Mouse (Mus musculus) liver, embryonic 14.5 days (tissue): ENCODE data around the gene Cdc42ep2. TPM values are rescaled to one million over a fixed set of nuclear protein-coding genes. Genes with fewer than 3 reads are reported as not detected.

Experiments used
- ATAC-seq: fragments of 200-750 bp; cut with Nextera tagmentation; 2 replicates; pipeline ENCODE4 v1.8.0; 2017; ENCODE audit warnings: moderate number of reproducible peaks, mild to moderate bottlenecking, moderate library complexity; ENCODE audit not compliant: insufficient read depth
- DNase-seq, 3 experiments: peaks; one replicate each; pipeline ENCODE4 v3.0.0-alpha.2; 2012 to 2013; ENCODE audit warnings: low read depth in 3 of 3, low spot score in 3 of 3
- H3K27ac ChIP-seq: fragments of 300-500 bp; sonication (generic); 2 replicates; pipeline ENCODE4 v1.5.1; 2014; ENCODE audit warnings: moderate library complexity, mild to moderate bottlenecking, control low read depth, inconsistent platforms
- H3K27me3 ChIP-seq: fragments of 300-500 bp; sonication (generic); 2 replicates; pipeline ENCODE4 v1.6.1; 2014; ENCODE audit warnings: mild to moderate bottlenecking, low read length, moderate library complexity; ENCODE audit not compliant: control insufficient read depth, insufficient read depth
- H3K36me3 ChIP-seq: fragments of 300-500 bp; sonication (generic); replicated peaks from 2 replicates; pipeline ENCODE4 v1.6.1; 2014; ENCODE audit warnings: low read depth; ENCODE audit not compliant: control insufficient read depth, insufficient read depth
- H3K4me1 ChIP-seq, 2 experiments: fragments of 200-500 bp in 1 of 2; fragments of 300-500 bp in 1 of 2; sonication (generic) in 1 of 2; replicated peaks; 2 replicates each; pipeline ENCODE4 v1.6.1; 2012 to 2014; ENCODE audit warnings: antibody characterized with exemption in 1 of 2, inconsistent platforms in 1 of 2, low read length in 1 of 2; ENCODE audit not compliant: control insufficient read depth in 2 of 2, insufficient read depth in 2 of 2
- H3K4me2 ChIP-seq: fragments of 300-500 bp; sonication (generic); 2 replicates; pipeline ENCODE4 v1.6.1; 2014; ENCODE audit warnings: low read depth, mild to moderate bottlenecking, control low read depth, moderate library complexity
- H3K4me3 ChIP-seq, 2 experiments: fragments of 200-500 bp in 1 of 2; fragments of 300-500 bp in 1 of 2; sonication (generic) in 1 of 2; 2 replicates each; pipeline ENCODE4 v1.5.1; 2012 to 2014; ENCODE audit warnings: low read depth in 2 of 2, low read length in 2 of 2, mild to moderate bottlenecking in 2 of 2, control low read depth in 1 of 2, inconsistent platforms in 1 of 2, moderate library complexity in 1 of 2; ENCODE audit not compliant: insufficient read depth in 1 of 2
- H3K9ac ChIP-seq: fragments of 300-500 bp; sonication (generic); replicated peaks from 2 replicates; pipeline ENCODE4 v1.6.1; 2014; ENCODE audit warnings: mild to moderate bottlenecking, control low read depth, moderate library complexity
- H3K9me3 ChIP-seq: fragments of 300-500 bp; sonication (generic); 2 replicates; pipeline ENCODE4 v1.6.1; 2016; ENCODE audit warnings: low read length, mixed read lengths; ENCODE audit not compliant: control insufficient read depth
- CTCF ChIP-seq: IDR thresholded peaks from 2 replicates; pipeline ENCODE4 v1.5.1; 2016; ENCODE audit warnings: antibody characterized with exemption, low read depth, control low read depth
- EP300 ChIP-seq: IDR thresholded peaks from 2 replicates; pipeline ENCODE4 v1.6.1; 2016; ENCODE audit warnings: antibody characterized with exemption, low read depth
- WGBS: fragments of 180-500 bp; shearing (Covaris S2); extraction: QIAGEN DNeasy Blood & Tissue Kit; methylation state at CpG from one replicate; pipeline ENCODE4 v1.1.7; 2014; ENCODE audit not compliant: insufficient replicate concordance; 5-methylcytosine and 5-hydroxymethylcytosine counted together
- polyA plus RNA-seq, 2 experiments: library from polyadenylated mRNA; depleted of rRNA in 1 of 2; stranded (reverse) in 1 of 2; unstranded in 1 of 2; fragments of >200 nt; fragmentation: Nextera tagmentation in 1 of 2; extraction: Ambion mirVana in 1 of 2; gene quantifications; 2 replicates each; pipeline versions ENCODE4 v1.2.1 to v1.2.3; 2012 to 2014

Cdc42ep2 gene
- polyA plus RNA-seq, 2 experiments, result 2.1 to 2.2 TPM

DNA sequence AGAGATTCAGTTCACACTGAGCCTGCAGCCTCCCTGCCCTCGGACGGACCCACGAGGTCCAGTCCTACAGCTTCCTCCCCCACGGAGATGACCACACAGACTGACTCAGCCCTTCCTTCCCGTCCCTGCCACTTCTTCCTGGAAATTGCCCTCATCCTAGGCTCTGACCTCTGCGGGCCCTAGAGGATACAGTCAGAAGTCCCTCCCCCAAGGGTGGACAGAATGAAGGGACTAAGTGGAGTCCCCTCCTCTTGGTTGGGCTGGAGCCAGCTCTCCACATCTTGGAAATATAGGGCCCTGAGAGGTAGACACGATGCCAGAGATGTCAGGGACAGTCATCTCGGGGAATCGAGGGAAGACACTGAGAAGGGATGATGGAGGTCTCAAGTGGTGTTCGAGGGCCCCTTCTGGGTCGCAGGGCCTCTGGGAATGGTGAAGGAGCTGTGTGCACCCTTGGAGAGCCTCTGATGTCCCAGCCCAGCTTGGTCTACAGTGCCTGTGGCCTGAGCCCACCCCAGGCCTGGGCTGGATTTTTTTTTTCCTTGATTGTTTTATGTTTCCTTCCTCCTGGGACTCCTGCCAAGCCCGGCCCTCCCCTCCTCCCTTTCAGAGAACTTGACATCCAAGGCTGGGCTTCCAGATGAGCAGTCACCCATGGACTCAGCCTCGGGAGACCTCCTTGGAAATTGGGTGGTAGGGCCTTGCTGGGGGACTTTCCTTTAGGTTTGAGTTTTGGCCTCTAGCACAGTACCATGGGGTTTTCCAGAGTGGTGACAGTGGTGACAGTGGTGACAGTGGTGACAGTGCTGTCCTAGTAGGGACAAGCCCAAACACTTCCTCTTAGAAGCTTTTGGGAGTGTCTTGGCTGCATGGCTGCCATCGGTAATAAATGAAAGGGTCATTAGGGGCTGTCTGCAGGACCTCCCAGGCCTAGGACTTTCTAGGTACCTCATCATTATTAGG is 5.3 kb upstream of the Cdc42ep2 start:
- Histone ChIP-seq H3K4me1 (peaks cover 6 to 12% of the 10 kb centered on the region in 2 experiments), H3K27me3 (peaks cover 7% of the 10 kb centered on the region), H3K9me3 (no peaks in the 10 kb centered on the region), H3K9ac (no peak overlapping the region), H3K4me2 (no peak overlapping the region), H3K27ac (no peak overlapping the region), H3K4me3 (no peak overlapping the region), H3K36me3 (no peaks in the 10 kb centered on the region)
- WGBS, result 42% methylated on average over 14 of the region's 14 CpGs
- DNase-seq (no peak), ATAC-seq (peak; percentile 16; the same call in 1 of the 2 replicates)
- no peak for TF ChIP-seq CTCF
- no peak for TF ChIP-seq EP300

DNA sequence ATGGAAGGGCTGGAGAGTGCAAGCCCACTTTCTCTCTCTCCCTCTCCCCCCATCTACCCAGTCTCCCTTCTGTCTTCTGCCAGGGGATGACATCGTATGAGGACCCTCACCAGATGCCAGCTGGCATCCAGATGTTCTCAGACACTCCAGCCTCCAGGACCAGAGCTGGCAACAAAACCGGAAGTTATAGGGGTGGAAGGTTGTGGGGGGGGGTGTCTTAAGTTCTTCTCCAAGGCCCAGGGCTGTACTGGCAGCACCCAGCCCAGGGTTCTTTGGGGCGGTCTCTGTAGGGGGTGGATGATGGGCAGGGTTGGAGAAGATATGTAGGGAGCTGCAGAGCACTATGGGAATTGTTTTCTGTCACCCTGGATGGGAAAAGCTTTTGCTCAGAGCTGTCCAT is 3.9 kb upstream of the Cdc42ep2 start:
- Histone ChIP-seq H3K4me3 (no peak overlapping the region), H3K4me1 (peaks cover 13 to 18% of the 10 kb centered on the region in 2 experiments), H3K9ac (no peak overlapping the region), H3K27ac (no peak overlapping the region), H3K4me2 (no peak overlapping the region), H3K9me3 (no peaks in the 10 kb centered on the region), H3K36me3 (no peaks in the 10 kb centered on the region), H3K27me3 (peaks cover 7% of the 10 kb centered on the region)
- TF ChIP-seq EP300, result no peak
- no peak for TF ChIP-seq CTCF
- ATAC-seq, result no peak
- DNase-seq, result no peak
- 48% methylated on average over 3 of the region's 3 CpGs for WGBS

DNA sequence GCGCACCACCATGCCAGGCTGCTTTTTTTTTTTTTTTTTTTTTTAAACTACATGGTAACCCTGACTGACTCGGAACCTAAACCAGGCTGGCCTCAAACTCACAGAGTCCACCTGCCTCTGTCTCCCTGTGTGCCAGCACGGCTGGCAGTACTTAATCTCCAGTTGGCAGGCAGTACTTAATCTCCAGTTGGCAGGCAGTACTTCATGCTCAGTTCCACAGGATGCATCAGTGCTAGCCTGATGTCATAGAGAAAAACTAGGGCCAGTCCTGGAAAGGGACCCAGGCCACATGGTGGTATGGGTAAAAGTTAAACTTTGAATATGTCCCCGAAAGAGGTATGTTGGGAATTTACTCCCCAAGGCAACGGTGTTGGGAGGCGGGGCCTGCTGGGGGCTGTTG is 3.5 kb upstream of the Cdc42ep2 start:
- DNase-seq (no peak), ATAC-seq (no peak)
- no peaks in the 10 kb centered on the region for H3K36me3 ChIP-seq
- peaks cover 16 to 22% of the 10 kb centered on the region in 2 experiments for H3K4me1 ChIP-seq
- H3K27ac ChIP-seq, result no peak overlapping the region
- no peak overlapping the region for H3K4me2 ChIP-seq
- H3K9me3 ChIP-seq, result no peaks in the 10 kb centered on the region
- no peak overlapping the region for H3K9ac ChIP-seq
- peaks cover 7% of the 10 kb centered on the region for H3K27me3 ChIP-seq
- TF ChIP-seq CTCF (no peak), EP300 (no peak)
- 61% methylated on average over 6 of the region's 6 CpGs for WGBS
- H3K4me3 ChIP-seq, result no peak overlapping the region

DNA sequence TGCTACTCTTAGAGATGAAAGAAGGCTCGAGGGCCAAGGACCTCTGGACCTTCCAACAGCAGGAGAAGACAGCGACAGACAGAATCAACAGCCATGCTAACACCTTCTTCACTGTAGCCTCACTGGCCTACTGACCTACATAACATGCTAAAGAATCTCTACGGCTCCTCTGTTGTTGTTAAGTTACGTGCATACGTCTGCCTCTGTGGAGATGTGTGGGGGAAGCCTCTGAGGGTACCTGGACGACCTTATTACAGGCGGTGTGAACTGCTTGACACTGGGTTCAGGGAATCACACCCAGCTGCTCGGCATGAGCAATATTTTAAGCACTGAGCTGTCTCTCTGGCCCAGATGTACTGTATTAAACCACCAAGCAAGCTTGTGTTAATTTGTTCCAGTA is 2.9 kb upstream of the Cdc42ep2 start:
- no peak for ATAC-seq

DNA sequence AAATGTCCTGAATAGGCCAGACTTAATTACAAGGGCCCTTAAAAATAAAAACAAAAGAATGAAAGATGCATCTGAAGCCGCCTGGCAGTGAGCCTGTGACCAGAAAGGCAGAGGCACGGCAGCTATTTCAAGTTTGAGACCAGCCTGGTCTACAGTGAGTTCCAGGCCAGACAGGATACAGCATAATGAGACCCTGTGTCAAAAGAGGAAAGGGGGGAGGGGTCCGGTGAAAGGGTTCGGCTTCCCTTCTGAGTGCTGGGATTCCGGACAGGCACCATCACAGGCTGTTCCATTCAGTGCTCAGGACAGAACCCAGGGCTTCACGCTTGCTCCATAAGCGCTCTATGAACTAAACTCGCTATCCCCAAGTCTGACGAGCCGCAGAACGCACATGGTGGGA is 2.4 kb upstream of the Cdc42ep2 start:
- H3K36me3 ChIP-seq, result no peaks in the 10 kb centered on the region
- WGBS, result 54% methylated on average over 11 of the region's 11 CpGs
- no peak overlapping the region for H3K4me2 ChIP-seq
- H3K9me3 ChIP-seq, result no peaks in the 10 kb centered on the region
- TF ChIP-seq EP300 (no peak), CTCF (no peak)
- H3K4me3 ChIP-seq, result no peak overlapping the region
- H3K27ac ChIP-seq, result no peak overlapping the region
- no peak for ATAC-seq
- peaks cover 27 to 33% of the 10 kb centered on the region in 2 experiments for H3K4me1 ChIP-seq
- peaks cover 7% of the 10 kb centered on the region for H3K27me3 ChIP-seq
- DNase-seq, result no peak
- H3K9ac ChIP-seq, result no peak overlapping the region

More for the DNA sequence above, 2.9 kb upstream of the Cdc42ep2 start:
- Histone ChIP-seq H3K4me3 (no peak overlapping the region), H3K4me1 (peaks cover 22 to 27% of the 10 kb centered on the region in 2 experiments), H3K4me2 (no peak overlapping the region), H3K9me3 (no peaks in the 10 kb centered on the region), H3K27me3 (peaks cover 7% of the 10 kb centered on the region), H3K27ac (no peak overlapping the region), H3K36me3 (no peaks in the 10 kb centered on the region), H3K9ac (no peak overlapping the region)
- 55% methylated on average over 8 of the region's 8 CpGs for WGBS
- no peak for DNase-seq
- TF ChIP-seq EP300, result no peak
- TF ChIP-seq CTCF, result no peak
